Mouse (Mus musculus): ENCODE data around the gene F11. TPM values are rescaled to one million over a fixed set of nuclear protein-coding genes. Genes with fewer than 3 reads are reported as not detected.

F11 gene
- total RNA-seq, 2 experiments from 2014 or later = not detected

GRCm38 (mm10) chr8:45246307-45246706 is 15.5 kb downstream of the F11 start:
- no peak for DNase-seq (ENCODE audit: low spot score in 2 of 2)

GRCm38 (mm10) chr8:45239363-45239762 is 22.5 kb downstream of the F11 start:
- no peak for DNase-seq (ENCODE audit: low spot score in 2 of 2)

GRCm38 (mm10) chr8:45238282-45238681 is 23.5 kb downstream of the F11 start:
- DNase-seq (ENCODE audit: low spot score in 2 of 2) = no peak

- DNase-seq (ENCODE audit: low spot score in 2 of 2) = peak; percentile 40 to 41
Observed at GRCm38 (mm10) chr8:45236164-45236912, 25.5 kb downstream of the F11 start.

GRCm38 (mm10) chr8:45235228-45235627 is 26.6 kb downstream of the F11 start:
- DNase-seq (ENCODE audit: low spot score in 2 of 2) = no peak

DNA sequence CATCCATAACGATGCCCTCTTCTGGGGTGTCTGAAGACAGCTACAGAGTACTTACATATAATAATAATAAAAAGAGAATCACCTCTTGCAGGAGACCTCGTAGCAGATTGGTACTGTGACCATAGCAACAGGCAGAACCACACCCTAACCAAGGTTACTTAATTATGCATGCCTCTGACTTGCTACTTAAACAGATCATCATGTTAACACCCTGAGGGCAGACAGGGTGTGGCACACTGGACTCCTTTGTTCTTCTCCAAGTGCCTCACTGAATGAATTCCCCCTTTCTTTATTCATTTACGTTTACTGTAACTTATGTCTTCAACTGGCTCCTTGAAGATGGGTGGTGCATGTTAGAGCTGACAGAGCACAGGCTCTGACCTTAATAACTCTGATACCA is 28.6 kb downstream of the F11 start:
- DNase-seq (ENCODE audit: low spot score in 2 of 2) = no peak

GRCm38 (mm10) chr8:45202476-45202875 is 59.4 kb downstream of the F11 start:
- DNase-seq (ENCODE audit: low spot score in 2 of 2) = no peak

- DNase-seq (ENCODE audit: low spot score in 2 of 2) = no peak
Observed at GRCm38 (mm10) chr8:45201605-45202004, 60.2 kb downstream of the F11 start.

- no peak for DNase-seq (ENCODE audit: low spot score in 2 of 2)
Observed at GRCm38 (mm10) chr8:45197294-45197693, 64.5 kb downstream of the F11 start.

DNA sequence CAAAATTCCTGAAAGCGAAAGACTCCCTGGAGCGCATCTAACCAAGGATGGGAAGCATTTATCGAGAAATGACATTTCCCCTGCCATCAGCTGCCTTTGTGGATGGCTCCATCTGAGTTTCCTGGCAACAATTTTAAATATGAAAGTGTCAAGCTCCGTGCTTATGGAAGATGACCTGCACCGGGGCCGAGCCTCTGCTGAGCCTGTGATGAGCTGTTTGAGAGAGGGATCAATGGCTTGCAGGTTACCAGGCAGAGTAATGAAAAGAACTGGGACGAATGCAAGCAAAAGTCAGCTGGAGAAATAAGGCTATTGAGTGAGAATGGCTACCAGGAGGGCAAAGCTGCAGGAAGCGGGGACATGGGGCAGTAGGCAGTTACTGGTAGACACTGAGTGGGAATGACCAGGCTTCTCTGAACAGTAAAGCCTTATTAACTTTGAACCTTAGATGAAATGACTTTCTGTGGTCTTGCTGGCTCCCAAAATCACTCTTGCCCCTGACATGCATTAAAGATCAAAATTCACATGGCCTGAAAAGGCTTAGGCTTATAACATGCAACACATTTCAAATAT is 65.8 kb downstream of the F11 start:
- no peak for DNase-seq (ENCODE audit: low spot score in 2 of 2)

Other genes with a start within 250 kb of the F11 start
- not detected for gene Mtnr1a, start 192.9 kb downstream of the F11 start, total RNA-seq (2021)
- not detected for gene Klkb1, start 32.8 kb upstream of the F11 start, total RNA-seq (2021)
- not detected for gene Gm45753, start 46.4 kb upstream of the F11 start, total RNA-seq (2021)
- 10 to 100 TPM; 23.5 to 23.7 TPM for gene Cyp4v3, start 71.2 kb upstream of the F11 start, total RNA-seq (2021)
- 10 to 100 TPM in 1 of 2 experiments, 1 to 10 TPM in 1; 9.8 to 12.0 TPM for gene Fam149a, start 120.3 kb upstream of the F11 start, total RNA-seq (2021)
- 1 to 10 TPM; 3.6 to 5.3 TPM for gene Tlr3, start 149.0 kb upstream of the F11 start, total RNA-seq (2021)
- gene Sorbs2, start 245.8 kb upstream of the F11 start, total RNA-seq (2021) = 100 to 1,000 TPM; 110 to 130 TPM